Mouse (Mus musculus) ES-E14 (cell line): ENCODE measurements around the gene Dld.

Experiments
- CHD2 ChIP-seq: IDR thresholded peaks from 2 replicates; pipeline ENCODE4 v1.6.1; 2014; ENCODE audit warnings: mild to moderate bottlenecking, low read depth, low read length, inconsistent platforms
- HCFC1 ChIP-seq: IDR thresholded peaks from 2 replicates; pipeline ENCODE4 v1.6.1; 2012; ENCODE audit warnings: low read length, inconsistent platforms, borderline replicate concordance; ENCODE audit not compliant: insufficient read depth
- ZC3H11A ChIP-seq: IDR thresholded peaks from 2 replicates; pipeline ENCODE4 v1.6.1; 2012; ENCODE audit warnings: low read depth, mild to moderate bottlenecking, inconsistent platforms, low read length, borderline replicate concordance
- ZNF384 ChIP-seq: IDR thresholded peaks from 2 replicates; pipeline ENCODE4 v1.6.1; 2012; ENCODE audit warnings: low read depth, low read length, inconsistent platforms

- no peak for TF ChIP-seq ZC3H11A
- no peak for TF ChIP-seq HCFC1
- TF ChIP-seq ZNF384 = no peak
- no peak for TF ChIP-seq CHD2
These were observed 44.6 kb upstream of the Dld start for GRCm38 (mm10) chr12:31395895-31396294.
